ENCODE assay signal across 8 mouse cellular contexts in genomic region chr12:70234938-70235484, GRCm38 (mm10). TPM values are rescaled to one million over a fixed set of nuclear protein-coding genes. Genes with fewer than 3 reads are reported as not detected.
A peak's percentile ranks its signal among the peaks of the same experiment; 100 is the strongest.
DNase-seq lines count a peak whose midpoint lies in the region; ATAC-seq and TF ChIP-seq lines count a peak whose summit lies in the region.

No protein-coding gene starts in this region.

- H3K36me3 ChIP-seq in intestine, embryonic 16.5 days (ENCODE audit: control insufficient read depth, insufficient read depth, low read length), result no peaks in the 10 kb centered on the region
- no peaks in the 10 kb centered on the region for H3K36me3 ChIP-seq in liver, embryonic 11.5 days (ENCODE audit: control insufficient read depth, insufficient read depth, low read length)

- peak; percentile 72 for TF ChIP-seq CTCF in cortical plate, adult 2 months (IDR thresholded peaks at IDR 0.05; ENCODE audit: extremely low read depth, insufficient read depth, low read length)

- H3K27me3 ChIP-seq in intestine, embryonic 16.5 days (replicated peaks; ENCODE audit: control insufficient read depth, insufficient read depth, low read length), result no peaks in the 10 kb centered on the region
- H3K27me3 ChIP-seq in liver, embryonic 11.5 days (replicated peaks; ENCODE audit: control insufficient read depth, insufficient read depth, low read length), result no peaks in the 10 kb centered on the region

- H3K4me1 ChIP-seq in cortical plate, adult 2 months (ENCODE audit: control insufficient read depth, insufficient read depth, low read length), result no peaks in the 10 kb centered on the region
- peaks cover 3% of the 10 kb centered on the region; the same call in 1 of the 2 replicates for H3K4me1 ChIP-seq in intestine, embryonic 16.5 days (ENCODE audit: control insufficient read depth, insufficient read depth, low read length)
- H3K4me1 ChIP-seq in liver, embryonic 11.5 days (replicated peaks; ENCODE audit: control insufficient read depth, insufficient read depth, low read length), result peaks cover 19% of the 10 kb centered on the region

- DNase-seq in 416B (ENCODE audit: low read depth), result peak; percentile 80
- peak; percentile 80 for DNase-seq in adipocyte (ENCODE audit: low spot score)
- peak; percentile 19 for DNase-seq in gastrocnemius, postnatal 25 days
- peak; percentile 67 for DNase-seq in liver, embryonic 11.5 days (ENCODE audit: low spot score)
- DNase-seq in thymus, postnatal 14 days, result peak; percentile 62

- 5% methylated on average over 13 of the region's 13 CpGs for WGBS in intestine, embryonic 16.5 days
- 20% methylated on average over 13 of the region's 13 CpGs for WGBS in liver, embryonic 11.5 days

- peak overlapping the region; percentile 12; the same call in 1 of the 2 replicates for H3K4me3 ChIP-seq in cortical plate, adult 2 months (ENCODE audit: insufficient read depth, low read length)
- H3K4me3 ChIP-seq in intestine, embryonic 16.5 days (ENCODE audit: low read length), result peak overlapping the region; percentile 43
- peak overlapping the region; percentile 39 for H3K4me3 ChIP-seq in liver, embryonic 11.5 days (ENCODE audit: low read depth, low read length)

- peak overlapping the region; percentile 77 for H3K4me2 ChIP-seq in intestine, embryonic 16.5 days (ENCODE audit: low read depth, low read length)
- H3K4me2 ChIP-seq in liver, embryonic 11.5 days, result peak overlapping the region; percentile 66

- H3K9ac ChIP-seq in intestine, embryonic 16.5 days (ENCODE audit: low read depth, low read length), result peak overlapping the region; percentile 68
- peak overlapping the region; percentile 31; the same call in 1 of the 2 replicates for H3K9ac ChIP-seq in liver, embryonic 11.5 days (ENCODE audit: low read depth, low read length)

- ATAC-seq in intestine, embryonic 16.5 days, result peak; percentile 66
- ATAC-seq in liver, embryonic 11.5 days (replicated peaks; ENCODE audit: low FRiP score), result peak; percentile 56
- ATAC-seq in monocyte, adult 5-6 weeks (replicated peaks; ENCODE audit: insufficient number of reproducible peaks, low FRiP score, low TSS enrichment, poor library complexity, severe bottlenecking), result peak; percentile 49; the same call in 1 of the 2 replicates

- TF ChIP-seq POLR2A in cortical plate, adult 2 months (IDR thresholded peaks at IDR 0.05; ENCODE audit: extremely low read depth, insufficient read depth, low read length), result no peak

- no peak overlapping the region for H3K27ac ChIP-seq in cortical plate, adult 2 months (ENCODE audit: insufficient read depth, low read length)
- no peak overlapping the region for H3K27ac ChIP-seq in intestine, embryonic 16.5 days (ENCODE audit: low read length)
- H3K27ac ChIP-seq in liver, embryonic 11.5 days (ENCODE audit: low read depth, low read length), result no peak overlapping the region

- no peaks in the 10 kb centered on the region for H3K9me3 ChIP-seq in intestine, embryonic 16.5 days (ENCODE audit: control insufficient read depth, low read length)
- H3K9me3 ChIP-seq in liver, embryonic 11.5 days (ENCODE audit: control insufficient read depth, low read length), result no peaks in the 10 kb centered on the region

RNA-seq across cellular contexts. Expression of gene Pygl, which starts 3.7 kb away (rescaled TPM):
- polyA plus RNA-seq in cortical plate, adult 2 months (2012; rRNA removed), result 2.4 and 2.7 TPM in 2 replicates
- total RNA-seq in gastrocnemius, postnatal 25 days (2021), result 1 to 10 TPM in 1 of 2 experiments, under 1 TPM in 1; 0.82 to 6.1 TPM
- polyA plus RNA-seq in intestine, embryonic 16.5 days (2015; fragmentation: Nextera tagmentation; extraction: Ambion mirVana), result 24.3 and 27.6 TPM in 2 replicates
- 29.8 and 36.2 TPM in 2 replicates for polyA plus RNA-seq in liver, embryonic 11.5 days (2014; fragmentation: Nextera tagmentation; extraction: Ambion mirVana)
- total RNA-seq in monocyte, adult 5-6 weeks (2017), result 119 to 295 TPM (median 259 TPM) in 3 replicates

Comparison
In these comparisons a context has a peak if more than half of its experiments do, and no peak if none do; other contexts are left out.
1. DNase-seq: peak in every context shown above with its lines; median percentile 80 in 416B; 80 in adipocyte; 67 in liver, embryonic 11.5 days; 62 in thymus, postnatal 14 days; 19 in gastrocnemius, postnatal 25 days.